Mouse (Mus musculus) frontal cortex, postnatal 14 days (tissue): ENCODE data around the gene Ppp2r1b.
"Not testable (repeated sequence)": the region's sequence is repeated elsewhere in the genome, so short reads cannot be mapped to it uniquely, and the experiment has no call there.

Experiments
- DNase-seq, 2 experiments: peaks; one replicate each; pipeline ENCODE4 v3.0.0; 2022; ENCODE audit warnings: low spot score in 2 of 2

The Ppp2r1b gene

GRCm38 (mm10) chr9:50845081-50845480 lies at the start of gene Ppp2r1b:
Ppp2r1b (plus strand) TSS chr9:50845301.
- DNase-seq, result no peak

- no peak for DNase-seq
Measured at GRCm38 (mm10) chr9:50796776-50797175, 48.3 kb upstream of the Ppp2r1b start.

- no peak for DNase-seq
Measured at GRCm38 (mm10) chr9:50797641-50798040, 47.5 kb upstream of the Ppp2r1b start.

GRCm38 (mm10) chr9:50798368-50798767 lies 46.7 kb upstream of the Ppp2r1b start:
- no peak for DNase-seq

GRCm38 (mm10) chr9:50800985-50801384 lies 44.1 kb upstream of the Ppp2r1b start:
- DNase-seq, result no peak

- DNase-seq, result no peak
Measured at GRCm38 (mm10) chr9:50803055-50803671, 41.9 kb upstream of the Ppp2r1b start.

- DNase-seq, result no peak
Measured at GRCm38 (mm10) chr9:50808471-50808870, 36.6 kb upstream of the Ppp2r1b start.

- no peak for DNase-seq
Measured at GRCm38 (mm10) chr9:50809146-50809545, 36.0 kb upstream of the Ppp2r1b start.

GRCm38 (mm10) chr9:50811187-50811586 lies 33.9 kb upstream of the Ppp2r1b start:
- DNase-seq, result no peak

- no peak for DNase-seq
Measured at GRCm38 (mm10) chr9:50811746-50812145, 33.4 kb upstream of the Ppp2r1b start.

GRCm38 (mm10) chr9:50813796-50814195 lies 31.3 kb upstream of the Ppp2r1b start:
- no peak for DNase-seq

- DNase-seq, result no peak
Measured at GRCm38 (mm10) chr9:50815666-50816065, 29.4 kb upstream of the Ppp2r1b start.

- no peak for DNase-seq
Measured at GRCm38 (mm10) chr9:50816512-50816911, 28.6 kb upstream of the Ppp2r1b start.

- DNase-seq, result no peak
Measured at GRCm38 (mm10) chr9:50818050-50818449, 27.1 kb upstream of the Ppp2r1b start.

GRCm38 (mm10) chr9:50819716-50820115 lies 25.4 kb upstream of the Ppp2r1b start:
- DNase-seq, result no peak

GRCm38 (mm10) chr9:50821651-50822050 lies 23.4 kb upstream of the Ppp2r1b start:
- no peak for DNase-seq

- no peak for DNase-seq
Measured at GRCm38 (mm10) chr9:50822216-50822615, 22.9 kb upstream of the Ppp2r1b start.

GRCm38 (mm10) chr9:50823779-50824453 lies 21.2 kb upstream of the Ppp2r1b start:
- no peak for DNase-seq

GRCm38 (mm10) chr9:50831514-50831913 lies 13.6 kb upstream of the Ppp2r1b start:
- DNase-seq, result no peak

- DNase-seq, result no peak
Measured at GRCm38 (mm10) chr9:50832162-50832561, 12.9 kb upstream of the Ppp2r1b start.

- DNase-seq, result not testable (repeated sequence)
Measured at GRCm38 (mm10) chr9:50832582-50832981, 12.5 kb upstream of the Ppp2r1b start.

- no peak for DNase-seq
Measured at GRCm38 (mm10) chr9:50833786-50834185, 11.3 kb upstream of the Ppp2r1b start.

- DNase-seq, result no peak
Measured at GRCm38 (mm10) chr9:50835068-50835705, 9.9 kb upstream of the Ppp2r1b start.
